Comparison of ENCODE assay signal across 18 mouse cellular contexts in the genomic region with DNA sequence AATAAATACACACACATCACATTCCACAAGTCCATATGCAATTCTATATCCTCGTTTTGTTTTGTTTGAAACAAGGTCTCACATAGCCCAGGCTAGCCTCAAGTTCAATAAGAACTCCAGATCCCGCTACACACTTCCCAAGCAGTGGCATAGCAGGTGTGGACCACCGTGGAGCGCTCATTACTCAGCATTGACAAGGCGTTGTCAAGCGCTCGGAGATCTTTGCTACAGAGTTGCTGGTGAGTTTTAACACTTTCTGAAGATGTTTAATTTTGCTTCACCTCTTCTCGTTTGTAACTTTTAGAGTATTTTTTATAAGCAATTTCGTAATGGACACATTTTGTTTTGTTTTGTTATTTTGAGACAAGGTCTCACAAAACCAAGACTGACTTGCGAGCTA. TPM values are rescaled to one million over a fixed set of nuclear protein-coding genes. Genes with fewer than 3 reads are reported as not detected.
"Had no signal": no experiment of that assay in that cellular context is flagged by ENCODE, and none has a peak within 500 bp of the region (broad histone marks: within the 10 kb centered on the region; RNA-seq: fewer than 3 reads in every experiment).

No protein-coding gene starts in this region.

- H3K9ac ChIP-seq: neural tube, embryonic 12.5 days; neural tube, embryonic 15.5 days had no signal

- H3K9me3 ChIP-seq: neural tube, embryonic 12.5 days; neural tube, embryonic 13.5 days; neural tube, embryonic 15.5 days; stomach, embryonic 15.5 days had no signal

- H3K4me3 ChIP-seq: neural tube, embryonic 12.5 days had no signal

- H3K36me3 ChIP-seq: neural tube, embryonic 12.5 days; neural tube, embryonic 13.5 days; neural tube, embryonic 15.5 days; stomach, embryonic 15.5 days had no signal

- DNase-seq: retina, postnatal 1 day; right cerebral cortex, adult 18-20 months; right cerebral cortex, postnatal 14 days; right cerebral cortex, postnatal 25 days; right cerebral cortex, postnatal 4 days; spleen, adult 18-20 months; thymus, adult 18-20 months; thymus, adult 2 months; thymus, postnatal 14 days; thymus, postnatal 25 days; thymus, postnatal 36 days; thymus, postnatal 4 days had no signal

- H3K27me3 ChIP-seq: neural tube, embryonic 12.5 days; neural tube, embryonic 13.5 days; neural tube, embryonic 15.5 days; stomach, embryonic 15.5 days had no signal

- H3K27ac ChIP-seq: neural tube, embryonic 12.5 days; neural tube, embryonic 13.5 days; neural tube, embryonic 15.5 days; stomach, embryonic 15.5 days; stomach, postnatal 0 days had no signal

RNA-seq across cellular contexts. Expression of gene Hand1, which starts 33.2 kb away (rescaled TPM):
- polyA plus RNA-seq: neural tube, embryonic 15.5 days; spleen, adult 2 months had no signal
